Mouse (Mus musculus) stomach, embryonic 15.5 days (tissue): ENCODE measurements around the gene Gm9945. TPM values are rescaled to one million over a fixed set of nuclear protein-coding genes. Genes with fewer than 3 reads are reported as not detected.

Experiments
- ATAC-seq: fragments of 200-750 bp; cut with Nextera tagmentation; 2 replicates; pipeline ENCODE4 v1.8.0; 2017; ENCODE audit warnings: low read depth, moderate number of reproducible peaks, moderate TSS enrichment; ENCODE audit not compliant: insufficient read depth, low FRiP score
- H3K27ac ChIP-seq: fragments of 300-500 bp; sonication (generic); 2 replicates; pipeline ENCODE4 v1.5.1; 2015; ENCODE audit warnings: mild to moderate bottlenecking, inconsistent platforms
- H3K27me3 ChIP-seq: fragments of 300-500 bp; sonication (generic); replicated peaks from 2 replicates; pipeline ENCODE4 v1.6.1; 2015; ENCODE audit warnings: inconsistent platforms
- H3K36me3 ChIP-seq: fragments of 300-500 bp; sonication (generic); 2 replicates; pipeline ENCODE4 v1.6.1; 2015; ENCODE audit warnings: inconsistent platforms
- H3K4me1 ChIP-seq: fragments of 300-500 bp; sonication (generic); 2 replicates; pipeline ENCODE4 v1.6.1; 2015; ENCODE audit warnings: inconsistent platforms
- H3K4me2 ChIP-seq: fragments of 300-500 bp; sonication (generic); 2 replicates; pipeline ENCODE4 v1.6.1; 2015; ENCODE audit warnings: mild to moderate bottlenecking, inconsistent platforms
- H3K4me3 ChIP-seq: fragments of 300-500 bp; sonication (generic); replicated peaks from 2 replicates; pipeline ENCODE4 v1.5.1; 2015; ENCODE audit warnings: inconsistent platforms
- H3K9ac ChIP-seq: fragments of 300-500 bp; sonication (generic); 2 replicates; pipeline ENCODE4 v1.6.1; 2015; ENCODE audit warnings: inconsistent platforms
- H3K9me3 ChIP-seq: fragments of 300-500 bp; sonication (generic); 2 replicates; pipeline ENCODE4 v1.6.1; 2016; ENCODE audit warnings: inconsistent platforms
- WGBS: fragments of 180-500 bp; shearing (Covaris S2); methylation state at CpG from one replicate; pipeline ENCODE4 v1.1.7; 2015; 5-methylcytosine and 5-hydroxymethylcytosine counted together
- polyA plus RNA-seq: library from polyadenylated mRNA; unstranded; fragments of >200 nt; fragmentation: Nextera tagmentation; extraction: Ambion mirVana; gene quantifications from 2 replicates; pipeline ENCODE4 v1.2.1, GENCODE M21; 2015

The Gm9945 gene
- polyA plus RNA-seq, 1 experiment from 2014 or later = not detected

DNA sequence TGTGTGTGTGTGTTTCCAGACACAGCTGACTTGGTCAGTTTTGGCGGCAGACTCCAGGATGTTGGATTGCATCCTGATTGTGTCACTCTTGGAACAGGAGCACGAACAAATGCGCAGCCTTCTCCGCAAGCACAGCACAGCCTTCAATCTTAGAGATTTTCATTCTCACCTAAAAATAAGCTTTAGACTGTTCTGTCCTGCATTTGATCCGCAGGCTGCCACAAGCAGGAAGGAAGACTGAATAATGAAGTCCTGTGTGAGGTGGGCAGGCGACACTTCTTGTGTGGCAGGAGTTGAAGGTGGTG lies 49.2 kb downstream of the Gm9945 start:
- no peaks in the 10 kb centered on the region for H3K9me3 ChIP-seq
- no peak overlapping the region for H3K4me2 ChIP-seq
- 45% methylated on average over 6 of the region's 6 CpGs for WGBS
- H3K27ac ChIP-seq = no peak overlapping the region; the same call in 1 of the 2 replicates
- no peak overlapping the region for H3K9ac ChIP-seq
- H3K27me3 ChIP-seq = no peaks in the 10 kb centered on the region
- H3K4me3 ChIP-seq = no peak overlapping the region
- peaks cover 18% of the 10 kb centered on the region for H3K4me1 ChIP-seq
- no peak for ATAC-seq
- peaks cover 6% of the 10 kb centered on the region; the same call in 1 of the 2 replicates for H3K36me3 ChIP-seq

GRCm38 (mm10) chr11:53530001-53530400 lies 50.0 kb downstream of the Gm9945 start:
- no peaks in the 10 kb centered on the region for H3K27me3 ChIP-seq
- H3K9me3 ChIP-seq = no peaks in the 10 kb centered on the region
- 80% methylated on average over 9 of the region's 9 CpGs for WGBS
- no peak overlapping the region for H3K4me3 ChIP-seq
- ATAC-seq = no peak
- H3K9ac ChIP-seq = no peak overlapping the region
- H3K27ac ChIP-seq = no peak overlapping the region
- H3K4me2 ChIP-seq = no peak overlapping the region
- peaks cover 14% of the 10 kb centered on the region for H3K36me3 ChIP-seq
- peaks cover 18% of the 10 kb centered on the region for H3K4me1 ChIP-seq

Other genes with a start within 250 kb of the Gm9945 start
- gene Hspa4, start 179.7 kb upstream of the Gm9945 start, polyA plus RNA-seq = 93.4 and 96.0 TPM in 2 replicates
- 17.4 and 18.1 TPM in 2 replicates for gene Zcchc10, start 155.5 kb upstream of the Gm9945 start, polyA plus RNA-seq
- 44.9 and 54.6 TPM in 2 replicates for gene Aff4, start 129.3 kb upstream of the Gm9945 start, polyA plus RNA-seq
- gene Leap2, start 57.0 kb upstream of the Gm9945 start, polyA plus RNA-seq = 1.5 and 4.1 TPM in 2 replicates
- gene Uqcrq, start 49.3 kb upstream of the Gm9945 start, polyA plus RNA-seq = 612 and 619 TPM in 2 replicates
- 1.2 and 1.3 TPM in 2 replicates for gene Gdf9, start 49.1 kb upstream of the Gm9945 start, polyA plus RNA-seq
- gene Gm10447, start 23.1 kb upstream of the Gm9945 start, polyA plus RNA-seq = 0.14 and 0.19 TPM in 2 replicates
- gene Shroom1, start 23.0 kb upstream of the Gm9945 start, polyA plus RNA-seq = 1.3 and 1.6 TPM in 2 replicates
- gene Gm9837, start 9.7 kb upstream of the Gm9945 start, polyA plus RNA-seq = not detected in 2 replicates
- 0.85 and 2.0 TPM in 2 replicates for gene Sowaha, start 108 bp downstream of the Gm9945 start, polyA plus RNA-seq
- 25.3 and 25.4 TPM in 2 replicates for gene Sept8, start 39.1 kb downstream of the Gm9945 start, polyA plus RNA-seq
- 51.0 and 62.6 TPM in 2 replicates for gene Kif3a, start 87.2 kb downstream of the Gm9945 start, polyA plus RNA-seq
- gene Il4, start 138.5 kb downstream of the Gm9945 start, polyA plus RNA-seq = 1.0 and 1.8 TPM in 2 replicates
- gene Il13, start 154.5 kb downstream of the Gm9945 start, polyA plus RNA-seq = not detected in 2 replicates
- 28.9 and 29.5 TPM in 2 replicates for gene Rad50, start 227.2 kb downstream of the Gm9945 start, polyA plus RNA-seq
- not detected in 2 replicates for gene Il5, start 240.6 kb downstream of the Gm9945 start, polyA plus RNA-seq